Mouse (Mus musculus): ENCODE measurements at regions not wholly inside any gene's neighbourhood (a gene's known extent, or its start where the extent isn't known, plus 50 kb on each side); places are given as distances from the start of the nearest gene placed in this dataset.

DNA sequence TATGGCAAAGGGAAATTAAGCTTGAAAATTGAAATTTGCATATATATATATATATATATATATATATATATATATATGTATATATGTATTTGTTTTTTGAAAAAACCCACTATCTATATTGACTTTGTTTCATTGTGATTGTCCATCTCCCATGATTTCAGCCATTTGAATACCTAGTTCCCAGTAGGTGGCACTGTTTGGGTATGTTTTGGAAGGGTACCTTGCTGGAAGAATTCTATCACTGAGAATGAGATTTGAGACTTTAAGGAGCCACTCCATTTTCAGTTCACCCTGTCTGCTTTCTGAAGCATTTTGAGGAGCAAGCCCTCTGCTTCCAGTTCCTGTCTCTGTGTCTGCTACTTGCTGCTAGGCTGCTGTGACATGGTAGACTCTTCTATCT lies 72.8 kb upstream of the Ugt8a start:
- Histone ChIP-seq H3K9ac (replicated peaks) (no peak overlapping the region), H3K27me3 (no peaks in the 10 kb centered on the region), H3K4me1 (no peaks in the 10 kb centered on the region), H3K4me3 (no peak overlapping the region), H3K36me3 (no peaks in the 10 kb centered on the region), H3K27ac (replicated peaks) (no peak overlapping the region), H3K4me2 (replicated peaks) (no peak overlapping the region), H3K9me3 (no peaks in the 10 kb centered on the region)
- no peak for ATAC-seq (ENCODE audit: low FRiP score, low read depth)

DNA sequence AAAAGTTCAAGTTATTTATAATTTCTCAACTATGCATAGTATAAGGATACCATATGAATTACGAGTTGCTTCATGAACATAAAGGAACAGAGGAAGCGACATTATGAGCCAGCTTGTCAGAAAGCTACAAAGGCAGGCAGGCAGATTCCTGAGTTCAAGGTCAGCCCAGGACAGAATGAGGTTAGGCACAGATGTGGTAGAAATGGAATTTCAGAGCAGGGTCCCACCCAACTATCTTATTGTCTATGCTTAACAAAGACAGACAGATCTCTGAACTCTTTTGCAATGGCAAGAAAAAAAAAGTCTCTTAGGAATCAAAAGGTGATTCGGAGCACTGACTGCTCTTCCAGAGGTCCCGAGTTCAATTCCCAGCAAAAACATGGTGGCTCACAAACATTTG lies 77.7 kb upstream of the Ugt8a start:
- H3K4me1 ChIP-seq: no peaks in the 10 kb centered on the region
- no peak for ATAC-seq (ENCODE audit: low FRiP score, low read depth)
- no peak overlapping the region for H3K9ac ChIP-seq (replicated peaks)
- no peak overlapping the region for H3K4me3 ChIP-seq
- H3K9me3 ChIP-seq: no peaks in the 10 kb centered on the region
- H3K27ac ChIP-seq (replicated peaks): no peak overlapping the region
- WGBS: 92% methylated on average over 4 of the region's 4 CpGs
- no peaks in the 10 kb centered on the region for H3K27me3 ChIP-seq
- H3K36me3 ChIP-seq: no peaks in the 10 kb centered on the region
- H3K4me2 ChIP-seq (replicated peaks): no peak overlapping the region

DNA sequence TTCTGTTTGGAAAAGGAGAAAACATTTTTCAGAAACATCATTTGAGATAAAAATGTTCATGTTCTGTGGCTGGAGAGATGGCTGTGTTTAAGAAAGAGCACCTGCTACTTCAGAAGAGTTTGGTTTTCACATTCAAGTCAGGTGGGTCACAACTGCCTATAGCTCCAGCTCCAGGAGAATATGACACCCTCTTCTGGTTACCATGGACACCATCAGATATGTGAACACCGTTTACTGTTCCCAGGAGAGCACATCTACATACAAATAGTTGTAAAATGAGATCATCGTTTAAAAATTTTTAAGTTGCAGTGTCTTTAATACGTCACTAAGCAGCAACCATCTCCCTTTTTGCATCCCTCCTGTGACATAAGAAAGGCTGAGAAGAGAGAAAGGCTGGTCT lies 105.9 kb upstream of the Ugt8a start:
- no peaks in the 10 kb centered on the region for H3K36me3 ChIP-seq
- no peak overlapping the region for H3K4me3 ChIP-seq
- 16% methylated on average over 3 of the region's 3 CpGs for WGBS
- no peaks in the 10 kb centered on the region for H3K9me3 ChIP-seq
- H3K27ac ChIP-seq (replicated peaks): no peak overlapping the region
- no peak overlapping the region for H3K9ac ChIP-seq (replicated peaks)
- no peaks in the 10 kb centered on the region for H3K4me1 ChIP-seq
- no peak overlapping the region for H3K4me2 ChIP-seq (replicated peaks)
- peak; percentile 73 for ATAC-seq (ENCODE audit: low FRiP score, low read depth)
- H3K27me3 ChIP-seq: no peaks in the 10 kb centered on the region

DNA sequence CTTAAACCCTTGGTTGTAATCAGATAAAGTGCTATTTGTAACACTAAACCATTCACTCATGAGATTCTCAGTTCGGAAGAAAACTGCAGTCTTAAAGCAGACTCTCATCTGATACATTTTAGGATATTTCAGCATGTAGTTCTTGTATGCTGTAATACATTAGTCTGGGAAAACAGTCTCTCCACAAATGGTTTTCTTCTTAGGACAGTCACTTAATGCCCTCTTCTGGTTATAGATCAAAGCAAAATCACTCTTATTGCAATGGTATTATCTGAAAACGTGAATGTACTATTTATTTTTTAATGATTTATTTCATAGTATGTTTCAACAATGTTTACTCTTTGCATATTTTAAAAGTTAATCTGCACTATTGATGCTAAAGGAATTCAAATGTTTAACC lies 106.4 kb upstream of the Ugt8a start:
- Histone ChIP-seq H3K4me3 (no peak overlapping the region), H3K9ac (replicated peaks) (no peak overlapping the region), H3K27me3 (no peaks in the 10 kb centered on the region), H3K36me3 (no peaks in the 10 kb centered on the region), H3K4me1 (no peaks in the 10 kb centered on the region), H3K4me2 (replicated peaks) (no peak overlapping the region), H3K27ac (replicated peaks) (no peak overlapping the region), H3K9me3 (no peaks in the 10 kb centered on the region)
- 58% methylated on average over 2 of the region's 2 CpGs for WGBS
- no peak for ATAC-seq (ENCODE audit: low FRiP score, low read depth)

DNA sequence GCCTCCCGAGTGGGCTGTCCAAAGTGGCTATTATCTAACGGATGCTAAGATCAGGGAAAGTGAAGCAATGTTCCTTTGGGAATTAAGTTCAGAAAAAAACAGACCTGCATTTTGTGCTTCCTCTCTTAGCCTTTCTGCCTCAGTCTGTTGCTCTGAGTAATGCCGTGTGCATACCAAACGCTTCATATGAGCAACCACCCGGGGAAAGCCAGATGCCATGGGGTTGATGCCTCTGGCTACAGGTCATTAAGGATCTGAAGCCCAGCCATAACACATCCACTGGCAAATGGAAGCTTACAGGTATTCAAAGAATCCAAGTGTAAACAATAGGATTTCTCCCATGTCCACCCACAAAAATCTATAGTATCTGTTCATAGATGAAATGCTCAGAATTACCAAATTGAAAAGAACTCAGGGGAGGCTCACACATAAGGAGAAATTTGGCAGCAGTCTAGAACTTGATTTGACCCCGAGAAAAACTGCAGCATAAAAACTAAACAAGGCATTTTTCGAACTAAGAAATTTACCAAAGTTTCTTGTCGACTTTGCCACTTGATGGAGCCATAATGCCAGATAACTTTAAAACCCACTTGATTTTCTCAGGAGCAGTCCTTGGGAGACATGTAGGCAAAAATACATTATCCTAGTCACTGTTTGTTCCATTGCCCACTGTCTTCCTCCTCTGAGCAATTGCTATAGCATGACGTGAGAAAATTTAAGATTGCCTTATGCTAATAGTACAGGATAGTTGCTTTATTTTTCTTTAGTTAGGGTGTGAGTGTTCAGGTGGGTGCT lies 107.8 kb upstream of the Ugt8a start:
- Histone ChIP-seq H3K9me3 (no peaks in the 10 kb centered on the region), H3K36me3 (no peaks in the 10 kb centered on the region), H3K27me3 (no peaks in the 10 kb centered on the region), H3K4me2 (replicated peaks) (no peak overlapping the region), H3K4me3 (no peak overlapping the region), H3K4me1 (no peaks in the 10 kb centered on the region), H3K27ac (replicated peaks) (no peak overlapping the region), H3K9ac (replicated peaks) (no peak overlapping the region)
- 68% methylated on average over 9 of the region's 9 CpGs for WGBS
- ATAC-seq (ENCODE audit: low FRiP score, low read depth): no peak

DNA sequence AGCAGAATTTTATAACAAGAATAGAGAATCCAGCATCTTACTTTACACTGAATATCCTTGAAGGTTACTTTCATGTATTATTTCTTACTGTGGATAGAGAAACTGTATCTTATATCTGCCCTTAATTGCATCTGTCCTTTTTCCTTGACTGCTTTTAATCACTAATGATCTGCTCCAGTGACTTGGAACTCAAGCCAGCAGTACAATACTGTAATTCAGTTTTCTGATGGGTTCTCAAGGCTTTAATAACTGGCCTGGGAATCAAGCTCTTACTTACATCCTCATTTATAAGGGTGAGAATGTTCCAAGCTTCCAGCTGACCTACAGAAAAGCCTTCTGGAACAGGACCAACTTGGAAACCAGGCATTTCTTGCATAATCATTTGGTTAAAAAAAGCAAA lies 120.2 kb upstream of the Ugt8a start:
- Histone ChIP-seq H3K27me3 (no peaks in the 10 kb centered on the region), H3K9ac (replicated peaks) (no peak overlapping the region), H3K4me3 (no peak overlapping the region), H3K4me1 (no peaks in the 10 kb centered on the region), H3K9me3 (no peaks in the 10 kb centered on the region), H3K27ac (replicated peaks) (no peak overlapping the region), H3K36me3 (no peaks in the 10 kb centered on the region), H3K4me2 (replicated peaks) (no peak overlapping the region)
- no peak for ATAC-seq (ENCODE audit: low FRiP score, low read depth)

DNA sequence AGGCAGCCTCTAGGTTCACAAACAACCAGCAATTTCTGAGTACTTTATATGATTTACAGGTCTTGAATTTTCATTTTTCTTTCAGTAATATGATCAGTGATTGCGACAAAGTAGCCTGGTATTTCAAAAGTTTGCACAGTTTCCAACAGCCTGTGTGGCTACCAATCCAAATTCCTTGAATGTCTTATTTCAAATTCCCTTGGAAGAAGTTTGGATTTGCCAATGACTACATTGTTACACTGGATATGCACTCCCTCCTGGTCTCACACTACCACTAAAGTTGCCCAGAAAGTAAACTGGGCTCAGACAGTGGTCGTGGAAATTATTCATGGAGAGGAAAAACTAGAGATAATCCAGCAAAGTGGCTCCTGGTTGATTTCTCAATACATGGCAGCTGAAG lies 166.7 kb upstream of the Ugt8a start:
- H3K4me2 ChIP-seq (replicated peaks): no peak overlapping the region
- ATAC-seq (ENCODE audit: low FRiP score, low read depth): no peak
- H3K27ac ChIP-seq (replicated peaks): no peak overlapping the region
- no peak overlapping the region for H3K4me3 ChIP-seq
- H3K36me3 ChIP-seq: no peaks in the 10 kb centered on the region
- H3K27me3 ChIP-seq: no peaks in the 10 kb centered on the region
- no peak overlapping the region for H3K9ac ChIP-seq (replicated peaks)
- no peaks in the 10 kb centered on the region for H3K4me1 ChIP-seq
- WGBS: 90% methylated on average over 2 of the region's 2 CpGs
- no peaks in the 10 kb centered on the region for H3K9me3 ChIP-seq

DNA sequence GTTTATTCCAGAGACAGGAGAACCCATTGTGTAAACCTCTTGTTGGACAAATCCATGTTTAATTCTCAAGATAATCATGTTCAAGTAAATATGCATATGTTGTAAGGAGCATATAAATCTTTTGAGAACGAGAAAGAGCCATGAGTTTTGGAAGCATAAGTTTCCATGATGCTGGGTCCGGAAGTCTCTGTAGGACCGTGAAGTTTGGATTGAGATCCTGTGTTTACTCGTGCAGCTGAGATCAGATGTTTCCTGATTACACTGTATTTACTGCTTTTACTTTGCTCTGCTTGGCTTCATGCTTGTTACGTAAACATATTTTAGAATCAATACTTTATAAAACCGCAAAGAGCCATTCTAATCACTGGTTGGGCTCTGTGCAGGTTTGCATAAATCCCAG lies 171.0 kb upstream of the Ugt8a start:
- Histone ChIP-seq H3K27me3 (no peaks in the 10 kb centered on the region), H3K4me3 (no peak overlapping the region), H3K9ac (replicated peaks) (no peak overlapping the region), H3K27ac (replicated peaks) (no peak overlapping the region), H3K9me3 (no peaks in the 10 kb centered on the region), H3K4me2 (replicated peaks) (no peak overlapping the region), H3K36me3 (no peaks in the 10 kb centered on the region), H3K4me1 (no peaks in the 10 kb centered on the region)
- no peak for ATAC-seq (ENCODE audit: low FRiP score, low read depth)
- 91% methylated on average over 6 of the region's 6 CpGs for WGBS

DNA sequence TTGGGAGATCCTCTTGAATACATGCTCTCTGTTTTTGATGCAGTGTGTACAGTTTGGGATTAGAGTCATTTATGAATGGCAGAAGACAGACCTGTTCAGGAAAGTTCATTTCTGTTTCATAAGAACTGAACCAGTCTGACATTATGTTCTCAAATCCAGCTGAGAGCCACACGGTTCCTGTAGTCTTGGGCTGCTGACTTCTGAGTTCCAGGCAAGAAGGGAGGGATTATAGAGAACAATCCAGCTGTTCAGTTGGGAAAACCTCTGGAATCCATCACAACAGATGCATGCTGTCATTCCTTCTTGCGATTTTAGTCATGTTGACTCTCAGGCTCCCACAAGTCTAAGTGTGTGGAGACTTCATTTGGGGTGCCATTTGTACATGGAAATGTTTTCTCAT lies 179.4 kb upstream of the Ugt8a start:
- Histone ChIP-seq H3K9me3 (no peaks in the 10 kb centered on the region), H3K4me2 (replicated peaks) (no peak overlapping the region), H3K27me3 (no peaks in the 10 kb centered on the region), H3K9ac (replicated peaks) (no peak overlapping the region), H3K4me1 (no peaks in the 10 kb centered on the region), H3K4me3 (no peak overlapping the region), H3K36me3 (no peaks in the 10 kb centered on the region), H3K27ac (replicated peaks) (no peak overlapping the region)
- 69% methylated on average over 2 of the region's 2 CpGs for WGBS
- no peak for ATAC-seq (ENCODE audit: low FRiP score, low read depth)

DNA sequence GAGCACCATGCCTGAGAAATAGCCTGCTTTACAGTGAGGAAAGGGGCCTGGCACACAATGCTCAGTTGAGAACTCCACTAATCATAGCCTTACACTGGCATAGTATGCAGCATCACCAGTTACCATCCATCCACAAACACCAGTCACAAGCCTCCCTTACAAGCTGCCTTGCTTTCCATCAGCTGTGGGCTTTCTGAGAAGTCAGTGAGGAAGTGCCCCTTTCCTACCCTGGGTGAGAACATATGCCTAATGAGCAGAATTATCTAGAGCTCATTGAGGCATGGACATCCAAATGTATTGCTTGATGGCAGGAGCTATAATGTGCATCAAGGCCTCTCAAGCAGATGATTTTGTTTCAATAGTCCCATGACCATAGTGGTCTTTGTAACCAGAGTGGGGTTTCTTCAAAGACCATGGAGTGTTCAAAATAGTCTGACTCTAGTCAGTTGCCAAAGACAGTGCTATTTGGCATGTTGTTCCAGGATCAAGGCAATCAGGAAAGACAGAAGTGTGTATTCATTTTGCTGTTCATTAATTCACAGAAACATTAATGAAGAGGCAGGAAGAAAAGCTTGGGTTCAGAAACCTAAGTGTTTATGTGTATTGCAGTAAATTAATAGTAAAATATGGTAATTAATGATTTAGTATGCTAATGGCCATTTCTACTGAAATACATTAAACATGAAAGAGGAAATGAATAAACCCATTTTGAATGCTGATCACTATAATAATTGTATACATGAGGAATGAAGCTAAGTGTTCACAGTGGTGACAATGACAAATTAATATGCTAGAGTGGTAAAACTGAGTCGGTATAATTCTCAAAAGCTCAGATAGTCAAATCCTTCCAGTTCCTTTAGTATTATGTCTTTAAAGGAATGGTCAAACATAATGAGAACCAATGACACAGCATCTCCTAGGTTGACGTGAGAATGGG lies 184.2 kb upstream of the Ugt8a start:
- Histone ChIP-seq H3K36me3 (no peaks in the 10 kb centered on the region), H3K4me1 (no peaks in the 10 kb centered on the region), H3K9me3 (no peaks in the 10 kb centered on the region), H3K27me3 (no peaks in the 10 kb centered on the region), H3K4me3 (no peak overlapping the region), H3K9ac (replicated peaks) (no peak overlapping the region), H3K27ac (replicated peaks) (no peak overlapping the region), H3K4me2 (replicated peaks) (no peak overlapping the region)
- no peak for ATAC-seq (ENCODE audit: low FRiP score, low read depth)
- WGBS: 89% methylated on average over 2 of the region's 2 CpGs

DNA sequence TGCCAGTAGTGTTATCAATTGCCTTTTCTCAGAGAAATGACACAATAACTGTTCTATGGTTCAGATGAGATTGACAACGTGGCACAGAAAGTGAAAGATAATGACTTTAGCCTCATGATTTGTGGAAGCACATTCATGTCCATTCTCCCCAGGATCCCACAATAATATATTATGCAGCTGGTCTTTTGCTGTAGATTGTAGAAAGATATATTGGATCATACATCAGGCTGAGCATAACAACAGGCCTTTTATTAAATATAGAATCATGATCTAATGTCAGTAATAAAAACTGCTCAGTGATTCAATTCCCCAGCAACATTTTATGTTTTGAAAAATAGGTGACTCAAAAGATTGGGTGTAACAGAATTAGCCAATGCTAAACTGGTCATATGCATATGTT lies 196.9 kb upstream of the Arsj start:
- WGBS: 73% methylated on average over 1 of the region's 1 CpGs
- no peaks in the 10 kb centered on the region for H3K27me3 ChIP-seq
- no peak overlapping the region for H3K9ac ChIP-seq (replicated peaks)
- H3K4me1 ChIP-seq: no peaks in the 10 kb centered on the region
- no peaks in the 10 kb centered on the region for H3K9me3 ChIP-seq
- ATAC-seq (ENCODE audit: low FRiP score, low read depth): no peak
- H3K4me3 ChIP-seq: no peak overlapping the region
- H3K36me3 ChIP-seq: no peaks in the 10 kb centered on the region
- no peak overlapping the region for H3K4me2 ChIP-seq (replicated peaks)
- no peak overlapping the region for H3K27ac ChIP-seq (replicated peaks)

DNA sequence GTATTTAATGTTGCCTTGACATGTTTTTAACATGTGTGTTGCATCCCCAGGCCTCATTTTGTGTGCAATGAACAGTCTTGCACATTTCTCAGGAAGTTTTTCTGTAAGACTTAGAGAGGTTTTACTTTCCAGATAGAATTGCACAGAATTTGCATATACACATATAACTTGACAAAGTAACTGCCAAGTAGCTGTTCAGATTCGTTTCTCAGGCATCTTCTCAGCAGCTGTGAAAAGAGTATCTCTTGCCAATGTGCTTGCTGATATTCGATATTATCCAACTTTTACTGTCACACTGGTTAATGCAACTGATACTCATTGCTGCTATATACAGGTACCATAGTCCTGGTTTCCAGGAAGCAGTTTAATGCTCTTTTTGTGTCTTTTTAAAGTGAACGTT lies 154.5 kb upstream of the Arsj start:
- Histone ChIP-seq H3K4me3 (no peak overlapping the region), H3K4me1 (no peaks in the 10 kb centered on the region), H3K27me3 (no peaks in the 10 kb centered on the region), H3K27ac (replicated peaks) (no peak overlapping the region), H3K36me3 (no peaks in the 10 kb centered on the region), H3K4me2 (replicated peaks) (no peak overlapping the region), H3K9ac (replicated peaks) (no peak overlapping the region), H3K9me3 (no peaks in the 10 kb centered on the region)
- no peak for ATAC-seq (ENCODE audit: low FRiP score, low read depth)
- 81% methylated on average over 3 of the region's 3 CpGs for WGBS
